Mouse (Mus musculus): ENCODE measurements around the gene Chd5.
A peak's percentile ranks its signal among the peaks of the same experiment; 100 is the strongest.

The Chd5 gene

GRCm38 (mm10) chr4:152318517-152319234 lies 19.8 kb upstream of the Chd5 start, which contains the start of gene Rnf207:
Rnf207 (minus strand) TSS chr4:152318993.
- DNase-seq: peak; percentile 54 to 85

GRCm38 (mm10) chr4:152321464-152321863 lies 17.0 kb upstream of the Chd5 start:
- peak; percentile 34 to 46 for DNase-seq

GRCm38 (mm10) chr4:152324641-152325562 lies 13.5 kb upstream of the Chd5 start:
- DNase-seq: no peak

- DNase-seq: peak; percentile 94 to 97
These were observed 12.7 kb upstream of the Chd5 start, which contains the start of gene Rpl22 for GRCm38 (mm10) chr4:152325574-152326411. Rpl22 (plus strand) TSS chr4:152325742.

GRCm38 (mm10) chr4:152326543-152326942 lies 11.9 kb upstream of the Chd5 start:
- DNase-seq: no peak

GRCm38 (mm10) chr4:152328691-152329090 lies 9.8 kb upstream of the Chd5 start:
- DNase-seq: peak in 1 of 2 experiments; percentile 80

- peak; percentile 60 to 83 for DNase-seq
These were observed 5.5 kb upstream of the Chd5 start for GRCm38 (mm10) chr4:152332952-152333351.

GRCm38 (mm10) chr4:152333587-152333986 lies 4.9 kb upstream of the Chd5 start:
- no peak for DNase-seq

GRCm38 (mm10) chr4:152337772-152338171 lies 679 bp upstream of the Chd5 start:
- no peak for DNase-seq

- no peak for DNase-seq
These were observed 891 bp downstream of the Chd5 start for GRCm38 (mm10) chr4:152339293-152339790.

- peak in 1 of 2 experiments; percentile 36 for DNase-seq
These were observed 2.3 kb downstream of the Chd5 start for GRCm38 (mm10) chr4:152340584-152341284.

- peak in 1 of 2 experiments; percentile 54 for DNase-seq
These were observed 4.8 kb downstream of the Chd5 start for GRCm38 (mm10) chr4:152343296-152343695.

- no peak for DNase-seq
These were observed 6.2 kb downstream of the Chd5 start for GRCm38 (mm10) chr4:152344651-152345050.

GRCm38 (mm10) chr4:152345120-152345889 lies 6.9 kb downstream of the Chd5 start:
- peak; percentile 31 to 35 for DNase-seq

GRCm38 (mm10) chr4:152349837-152350381 lies 11.5 kb downstream of the Chd5 start:
- no peak for DNase-seq

GRCm38 (mm10) chr4:152350722-152351421 lies 12.4 kb downstream of the Chd5 start:
- no peak for DNase-seq

- DNase-seq: no peak
These were observed 13.2 kb downstream of the Chd5 start for GRCm38 (mm10) chr4:152351422-152352305.

GRCm38 (mm10) chr4:152353886-152354637 lies 15.6 kb downstream of the Chd5 start:
- DNase-seq: no peak
